Mouse (Mus musculus) heart, postnatal 0 days (tissue): ENCODE data around the gene Arap1.

ENCODE experiments used
- CTCF ChIP-seq: IDR thresholded peaks from 2 replicates; pipeline ENCODE4 v1.5.1; 2016; ENCODE audit warnings: antibody characterized with exemption, control low read depth, low read depth
- EP300 ChIP-seq: IDR thresholded peaks from 2 replicates; pipeline ENCODE4 v1.6.1; 2016; ENCODE audit warnings: antibody characterized with exemption, low read depth

GRCm38 (mm10) chr7:101376701-101377340 lies 29.0 kb downstream of the Arap1 start:
- TF ChIP-seq CTCF = no peak
- no peak for TF ChIP-seq EP300
